Mouse (Mus musculus): ENCODE results near the gene Galnt7.

GRCm38 (mm10) chr8:57546401-57546800, 106.4 kb downstream of the Galnt7 start:
- TF ChIP-seq KAT2A (conservative IDR thresholded peaks at IDR 0.05; ENCODE audit: low read depth, low read length) (no peak), TAL1 (IDR thresholded peaks at IDR 0.05; ENCODE audit: low read length) (no peak), MAFK (IDR thresholded peaks at IDR 0.05; ENCODE audit: borderline replicate concordance, low read depth, low read length) (no peak), TCF12 (IDR thresholded peaks at IDR 0.05; ENCODE audit: low read depth, low read length) (no peak), CTCF (IDR thresholded peaks at IDR 0.05 in 2 of 3, conservative IDR thresholded peaks at IDR 0.05 in 1 of 3; ENCODE audit: control insufficient read depth in 1 of 3, insufficient read depth in 1 of 3, low read depth in 2 of 3, low read length in 3 of 3, poor library complexity in 1 of 3, severe bottlenecking in 1 of 3) (no peak), ELF1 (IDR thresholded peaks at IDR 0.05; ENCODE audit: low read depth, low read length) (no peak), MXI1 (IDR thresholded peaks at IDR 0.05; ENCODE audit: low read depth, low read length) (no peak), USF2 (IDR thresholded peaks at IDR 0.05; ENCODE audit: borderline replicate concordance in 1 of 2, insufficient read depth in 1 of 2, low read depth in 1 of 2, low read length in 2 of 2) (no peak), POLR2A (IDR thresholded peaks at IDR 0.05; ENCODE audit: control insufficient read depth in 1 of 2, insufficient read depth in 1 of 2, low read depth in 1 of 2, low read length in 2 of 2, poor library complexity in 1 of 2) (no peak), NELFE (IDR thresholded peaks at IDR 0.05; ENCODE audit: low read depth, low read length) (no peak), UBTF (IDR thresholded peaks at IDR 0.05; ENCODE audit: borderline replicate concordance, insufficient read depth, low read depth, low read length) (no peak), TBP (IDR thresholded peaks at IDR 0.05; ENCODE audit: low read depth, low read length) (no peak), SIN3A (IDR thresholded peaks at IDR 0.05; ENCODE audit: low read length) (no peak), ETS1 (IDR thresholded peaks at IDR 0.05; ENCODE audit: low read depth, low read length) (no peak)

Data from MEL (cell line).